Mouse (Mus musculus): ENCODE measurements around the gene Pramel5. TPM values are rescaled to one million over a fixed set of nuclear protein-coding genes. Genes with fewer than 3 reads are reported as not detected.
"Not testable (repeated sequence)": the region's sequence is repeated elsewhere in the genome, so short reads cannot be mapped to it uniquely, and the experiment has no call there.

Gene Pramel5
- not detected for total RNA-seq (2021)
- long read RNA-seq, experiment 1: 0 reads
- long read RNA-seq, experiment 2: 0 reads

DNA sequence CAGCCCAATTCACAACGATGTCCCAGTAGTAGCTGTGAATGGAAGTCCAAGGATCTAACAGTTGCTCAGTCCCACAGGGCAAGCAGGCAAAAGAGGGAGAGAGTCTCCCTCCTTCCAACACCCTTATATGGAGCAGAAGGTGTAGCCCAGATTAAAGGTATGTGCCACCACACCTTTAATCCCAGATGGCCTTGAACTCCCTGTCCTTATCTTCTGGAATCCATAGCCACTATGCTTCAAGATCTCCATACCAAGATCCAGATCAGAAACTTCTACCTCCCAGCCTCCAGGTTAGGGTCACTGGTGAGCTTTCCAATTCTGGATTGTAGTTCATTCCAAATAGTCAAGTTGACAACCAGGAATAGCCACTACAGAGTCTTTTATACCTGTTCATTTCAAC lies at the start of gene Pramel5:
Gene Pramel5 (minus strand): TSS at position 101 of the 400 bp plus-strand sequence.
- DNase-seq: not testable (repeated sequence)

DNA sequence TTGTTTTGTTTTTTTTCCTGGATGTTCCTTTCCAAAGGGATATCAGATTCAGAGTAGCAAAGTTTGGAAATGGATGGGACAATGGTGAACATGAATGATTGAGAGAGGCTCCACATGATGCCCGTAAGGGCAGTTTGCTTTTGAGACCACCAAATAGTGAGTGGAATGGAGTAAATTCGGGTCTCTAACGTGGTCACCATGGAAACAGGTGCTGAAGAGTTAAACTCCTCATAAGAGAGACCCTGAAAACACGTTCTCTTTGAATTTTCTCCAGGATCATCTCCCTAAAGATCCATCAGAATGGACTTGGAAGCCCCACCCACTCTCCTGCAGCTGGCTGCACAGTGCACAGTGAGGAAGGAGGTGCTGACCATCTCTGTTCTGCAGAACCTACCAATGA lies 49.7 kb upstream of the Pramel5 start, which contains the start of gene Gm13128:
Gene Gm13128 (plus strand): TSS at position 301 of the 400 bp plus-strand sequence.
- not testable (repeated sequence) for DNase-seq

DNA sequence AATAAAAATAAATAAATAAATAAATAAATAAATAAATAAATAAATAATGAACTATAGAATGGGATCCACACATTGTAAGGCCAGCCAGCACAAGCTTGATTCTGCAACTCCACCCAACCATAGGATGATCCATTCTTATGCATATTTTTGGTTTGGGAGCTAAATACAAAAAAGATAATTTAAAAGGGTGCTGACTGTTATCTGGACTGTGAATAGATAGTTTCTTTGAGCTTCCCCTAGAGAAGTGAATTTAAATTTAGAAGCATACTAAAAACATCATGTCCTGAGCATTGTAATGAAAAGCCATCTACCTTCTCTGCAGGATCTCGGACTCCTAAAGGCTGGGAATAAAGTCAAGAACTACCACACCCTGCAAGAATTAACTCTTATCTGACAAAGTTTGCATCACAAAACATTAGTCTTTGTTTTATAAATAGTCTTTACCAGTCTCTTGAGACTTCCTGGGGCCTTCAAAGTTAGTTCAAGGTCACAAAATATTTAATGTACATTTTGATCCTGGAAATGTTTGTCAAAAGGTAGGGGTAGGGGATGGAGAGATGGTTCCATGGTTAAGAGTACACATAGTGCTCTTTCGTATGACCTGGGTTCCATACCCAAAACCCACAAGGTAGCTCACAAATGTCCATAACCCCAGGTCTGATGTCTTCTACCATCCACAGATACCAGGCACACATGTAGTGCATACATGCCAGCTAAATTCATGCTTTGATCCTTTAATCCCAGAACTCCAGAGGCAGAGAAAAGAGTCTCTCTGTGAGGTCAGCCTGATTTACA lies 32.6 kb upstream of the Pramel5 start:
- DNase-seq: not testable (repeated sequence)

DNA sequence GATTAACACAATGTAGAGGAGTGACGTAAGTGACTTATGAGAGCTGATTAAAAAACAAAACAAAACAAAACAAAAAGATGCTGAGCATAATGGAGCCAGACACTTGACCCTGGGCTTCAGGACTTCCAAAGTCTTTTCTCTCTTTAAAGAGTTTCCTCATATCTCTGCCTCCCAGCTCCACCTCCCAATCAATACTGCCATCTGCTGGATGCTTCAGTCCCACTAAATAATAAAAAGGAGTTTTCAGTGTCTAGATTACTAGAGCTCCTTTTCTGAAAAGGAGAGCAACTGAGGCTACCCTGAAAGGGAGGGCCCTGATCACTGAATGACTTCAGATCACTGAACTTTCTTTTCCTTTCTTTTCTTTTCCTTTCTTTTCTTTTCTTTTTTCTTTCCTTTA lies 19.1 kb upstream of the Pramel5 start:
- not testable (repeated sequence) for DNase-seq

DNA sequence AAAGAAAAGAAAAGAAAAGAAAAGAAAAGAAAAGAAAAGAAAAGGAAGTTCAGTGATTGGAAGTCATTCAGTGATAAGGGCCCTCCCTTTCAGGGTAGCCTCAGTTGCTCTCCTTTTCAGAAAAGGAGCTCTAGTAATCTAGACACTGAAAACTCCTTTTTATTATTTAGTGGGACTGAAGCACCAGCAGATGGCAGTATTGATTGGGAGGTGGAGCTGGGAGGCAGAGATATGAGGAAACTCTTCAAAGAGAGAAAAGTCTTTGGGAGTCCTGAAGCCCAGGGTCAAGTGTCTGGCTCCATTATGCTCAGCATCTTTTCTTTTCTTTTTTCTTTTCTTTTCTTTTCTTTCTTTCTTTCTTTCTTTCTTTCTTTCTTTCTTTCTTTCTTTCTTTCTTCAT lies 25.5 kb downstream of the Pramel5 start:
- DNase-seq: not testable (repeated sequence)

Other genes starting within 250 kb of the Pramel5 start
- gene Pramel4, start 221.4 kb downstream of the Pramel5 start, total RNA-seq (2021): not detected
- not detected for gene Gm13102, start 174.0 kb downstream of the Pramel5 start, total RNA-seq (2021)
- not detected for gene Oog3, start 117.8 kb downstream of the Pramel5 start, total RNA-seq (2021)
- gene Oog2, start 89.8 kb downstream of the Pramel5 start, total RNA-seq (2021): not detected
- not detected for gene C87977, start 67.2 kb downstream of the Pramel5 start, total RNA-seq (2021)
- gene Gm13128, start 49.8 kb upstream of the Pramel5 start, total RNA-seq (2021): not detected
- gene Gm13119, start 77.5 kb upstream of the Pramel5 start, total RNA-seq (2021): not detected
- not detected for gene Pramef20, start 97.4 kb upstream of the Pramel5 start, total RNA-seq (2021)
- gene Pramef12, start 128.0 kb upstream of the Pramel5 start, total RNA-seq (2021): not detected
- not detected for gene 1700012P22Rik, start 158.3 kb upstream of the Pramel5 start, total RNA-seq (2021)
- not detected for gene Gm9944, start 172.8 kb upstream of the Pramel5 start, total RNA-seq (2021)
- gene Aadacl3, start 183.3 kb upstream of the Pramel5 start, total RNA-seq (2021): not detected
- not detected for gene 9430007A20Rik, start 239.3 kb upstream of the Pramel5 start, total RNA-seq (2021)

Data from heart, adult 18-20 months (tissue).